Mouse (Mus musculus) T-helper 17 cell (primary cell): ENCODE measurements around the gene Ins2.

Source experiments
- in situ Hi-C, 2 experiments: fragments of 300-600 bp; cut with MboI, MseI; formaldehyde crosslinking; loops; 1 replicate in 1 of 2; 2 replicates in 1 of 2; pipeline ENCODE4 v1.15.1; 2025; ENCODE audit warnings: high pct_unique_total_duplicates in 2 of 2

Ins2 gene

DNA sequence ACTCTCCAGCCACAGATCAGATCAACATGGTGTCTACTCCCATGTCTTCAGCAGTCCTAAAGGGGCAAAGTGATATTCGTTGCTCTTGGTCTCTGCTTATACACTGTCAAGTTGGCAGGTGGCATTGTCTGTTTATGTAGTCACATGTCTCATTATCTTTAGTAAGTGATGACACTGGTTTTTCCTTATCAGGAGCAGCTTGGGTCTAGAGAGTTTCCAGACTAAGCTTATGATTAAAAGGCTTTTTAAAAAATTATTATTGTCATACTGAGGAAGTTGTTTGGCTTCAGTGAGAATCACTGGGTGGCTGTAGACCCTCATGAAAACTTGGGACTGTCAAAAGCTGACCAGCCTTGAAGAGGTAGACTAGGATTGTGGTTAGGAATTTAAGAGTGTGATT lies at the start of gene Ins2:
Ins2 (minus strand) TSS at position 101 of the 400 bp plus-strand sequence.
- in situ Hi-C loops, result no loop called here

DNA sequence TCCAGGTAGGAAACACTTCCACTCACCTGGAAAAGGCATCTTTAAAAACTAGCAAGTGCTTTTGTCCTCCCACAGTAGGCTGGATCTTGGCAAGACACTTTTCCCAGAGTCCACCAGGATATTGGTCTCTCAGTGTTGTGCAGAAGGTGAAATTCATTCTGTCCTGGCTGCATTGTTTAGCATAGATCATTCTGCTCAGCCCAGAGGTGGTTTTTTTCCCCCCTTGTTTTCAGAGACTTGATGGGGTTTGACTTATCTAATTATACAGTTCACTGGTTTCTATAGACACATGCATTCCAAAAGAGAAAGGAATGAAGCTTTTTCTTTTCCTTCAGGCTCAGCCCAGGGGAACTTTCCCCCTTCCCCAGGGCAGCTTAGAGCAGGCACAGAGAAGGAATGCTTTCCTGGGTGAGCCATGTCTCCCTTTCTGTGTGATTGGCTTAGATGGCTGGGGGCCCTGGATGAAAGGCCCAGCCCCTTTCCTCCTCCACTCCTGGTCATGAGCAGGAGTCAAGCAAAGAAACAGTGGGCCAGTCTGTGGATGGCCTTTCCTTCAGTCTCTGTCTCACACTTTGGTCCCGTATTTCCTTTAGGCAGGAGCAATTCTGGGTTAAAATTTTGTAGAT lies 49.6 kb upstream of the Ins2 start:
- in situ Hi-C loops, result no loop called here

DNA sequence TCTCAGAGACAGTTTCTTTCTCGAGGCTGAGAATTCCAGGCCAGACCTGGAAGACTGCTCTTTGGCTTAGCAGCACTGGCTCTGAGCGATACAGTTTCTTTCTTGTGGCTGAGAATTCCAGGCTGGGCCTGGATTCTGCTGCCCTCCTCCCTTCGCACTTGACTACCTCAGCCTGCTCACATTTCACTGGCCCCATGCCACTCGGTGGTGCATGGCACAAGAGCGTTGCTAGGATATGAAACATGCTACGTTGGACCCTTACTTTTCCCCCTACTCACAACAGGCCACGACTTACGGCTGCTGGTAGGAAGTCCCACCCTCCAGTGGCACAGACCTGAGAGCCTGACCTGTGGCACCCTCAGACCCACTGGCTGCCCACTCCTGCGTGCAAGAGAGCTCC lies 46.5 kb upstream of the Ins2 start:
- in situ Hi-C loops, result no loop called here

DNA sequence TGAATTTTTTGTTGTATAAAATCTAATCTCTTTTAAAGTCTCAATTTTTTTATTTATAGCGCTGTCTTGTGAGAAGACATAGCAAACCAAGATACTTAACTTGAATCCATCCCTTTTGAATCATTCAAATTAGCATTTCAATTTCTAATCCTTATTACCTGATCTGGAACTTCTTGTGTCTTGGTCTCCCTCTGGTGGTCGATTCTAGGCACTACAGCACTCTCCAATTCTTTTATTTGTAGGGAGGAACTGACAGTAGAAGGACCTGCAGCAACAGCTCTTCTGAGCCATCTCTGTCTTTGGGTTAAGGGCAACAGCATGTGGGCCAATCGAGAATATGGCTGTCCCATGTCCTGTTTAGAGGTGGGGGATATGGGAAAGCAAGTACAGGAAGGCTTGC lies 5.4 kb downstream of the Ins2 start:
- in situ Hi-C loops, result no loop called here

DNA sequence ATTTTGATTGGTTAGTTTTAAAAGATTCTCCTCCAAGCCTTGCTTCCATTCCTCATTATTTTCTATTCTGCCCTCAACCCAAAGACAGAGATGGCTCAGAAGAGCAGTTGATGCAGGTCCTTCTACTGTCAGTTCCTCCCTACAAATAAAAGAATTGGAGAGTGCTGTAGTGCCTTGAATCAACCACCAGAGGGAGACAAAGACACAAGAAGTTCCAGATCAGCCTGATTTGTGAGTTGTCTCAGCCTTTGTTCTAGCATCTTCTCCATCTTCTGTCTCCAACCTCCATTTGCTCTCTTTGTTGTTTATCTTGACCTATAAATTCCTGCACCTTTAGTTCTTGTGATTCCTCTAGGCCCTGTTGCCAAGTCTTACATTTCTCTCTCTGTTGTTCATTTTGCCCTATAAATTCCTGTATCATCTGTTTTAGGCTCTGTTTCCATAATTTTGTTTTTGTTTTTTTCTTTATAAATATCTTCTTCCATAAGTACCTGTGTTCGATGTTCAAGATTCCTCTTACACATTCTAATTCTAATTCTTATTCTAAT lies 6.2 kb downstream of the Ins2 start:
- in situ Hi-C loops, result no loop called here

DNA sequence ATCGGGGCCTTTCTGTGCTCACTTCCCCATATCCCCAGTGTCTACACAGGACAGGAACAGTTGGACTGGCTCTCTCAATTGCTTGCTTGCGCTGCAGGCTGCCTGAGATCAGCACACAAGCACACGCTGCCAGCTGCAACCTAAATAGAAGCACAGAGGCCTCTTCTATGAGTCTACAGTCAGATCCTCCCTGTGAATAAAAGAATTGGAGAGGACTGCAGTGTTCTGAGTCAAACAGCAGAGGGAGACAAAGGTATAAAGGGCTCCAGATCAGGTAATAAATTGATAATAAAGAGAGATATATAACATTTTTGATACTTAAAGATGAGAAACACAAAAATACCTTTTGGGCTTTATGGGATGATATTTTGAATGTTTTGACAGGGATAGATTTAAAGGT lies 17.2 kb downstream of the Ins2 start:
- in situ Hi-C loops, result loop anchor here in 1 of 2 experiments (10.0 kb wide), 1 partner anchor 861 kb away; no protein-coding TSS in a partner anchor

DNA sequence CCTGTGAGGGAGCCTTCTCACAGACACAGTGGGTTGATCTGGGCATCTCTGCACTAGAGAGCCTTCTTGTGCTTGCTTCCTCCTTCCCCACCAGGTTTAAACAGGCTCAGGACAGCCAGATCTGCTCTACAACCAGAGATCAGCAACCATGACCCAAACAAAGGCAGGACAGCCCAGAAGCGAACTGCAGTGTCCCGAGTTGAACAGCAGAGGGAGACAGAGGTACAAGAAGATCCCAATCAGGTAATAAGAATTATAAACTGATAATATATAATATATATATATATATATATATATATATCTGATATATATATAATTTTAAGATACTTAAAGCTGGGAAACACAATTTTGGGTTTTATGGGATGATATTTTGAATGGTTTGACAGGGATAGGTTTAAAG lies 22.5 kb downstream of the Ins2 start:
- in situ Hi-C loops, result loop anchor here in 1 of 2 experiments (10.0 kb wide), 1 partner anchor 856 kb away; no protein-coding TSS in a partner anchor

DNA sequence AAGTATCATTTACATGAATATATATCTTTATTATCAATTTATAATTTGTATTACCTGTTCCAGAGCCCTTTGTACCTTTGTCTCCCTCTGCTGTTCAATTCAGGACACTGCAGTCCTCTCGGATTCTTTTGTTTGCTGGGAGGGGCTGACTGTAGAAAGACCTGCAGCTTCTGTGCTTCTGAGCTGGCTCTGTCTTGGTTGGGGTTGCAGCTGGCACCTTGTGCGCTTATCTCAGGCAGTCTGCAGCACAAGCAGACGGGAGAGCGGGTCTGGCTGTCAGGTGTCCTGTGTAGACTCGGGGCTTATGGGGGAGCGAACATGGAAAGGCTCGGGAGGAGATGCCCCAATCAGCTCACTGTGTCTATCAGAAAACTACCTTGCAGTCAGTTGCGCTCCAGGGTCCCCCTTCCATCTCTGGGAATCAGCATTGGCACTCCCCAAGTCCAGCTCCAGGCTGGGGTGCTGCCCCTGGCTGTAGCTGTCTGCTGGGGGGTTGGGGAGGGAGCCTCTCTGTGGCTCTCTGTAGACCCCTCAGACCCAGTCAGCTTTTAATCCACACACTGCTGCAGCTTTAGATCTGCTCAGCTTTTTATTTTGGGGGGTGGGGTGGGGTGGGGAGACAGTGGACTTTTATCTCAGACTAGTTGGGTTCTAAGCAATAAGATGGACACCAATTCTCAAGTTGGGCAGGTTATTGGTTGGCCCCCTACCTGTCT lies 28.2 kb downstream of the Ins2 start:
- in situ Hi-C loops, result no loop called here

DNA sequence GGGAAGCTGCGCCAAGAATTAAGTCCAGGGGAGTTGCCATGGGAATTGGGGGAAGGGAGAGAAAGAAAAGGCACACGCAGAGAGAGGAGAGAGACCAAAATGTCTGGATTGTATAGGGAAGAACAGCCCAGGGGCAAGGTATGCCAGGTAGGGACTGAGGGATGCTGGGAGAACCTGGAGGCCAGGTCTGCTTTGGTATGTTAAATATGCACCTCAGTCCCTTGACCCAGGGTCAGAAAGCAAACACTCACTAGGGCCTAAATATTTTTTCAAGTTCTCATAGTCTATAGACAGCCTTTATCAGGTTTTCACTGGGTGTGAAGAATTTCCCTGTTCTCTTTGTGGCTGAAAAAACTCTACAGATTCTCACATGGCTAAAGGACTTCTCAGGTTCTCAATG lies 36.3 kb downstream of the Ins2 start:
- in situ Hi-C loops, result no loop called here

DNA sequence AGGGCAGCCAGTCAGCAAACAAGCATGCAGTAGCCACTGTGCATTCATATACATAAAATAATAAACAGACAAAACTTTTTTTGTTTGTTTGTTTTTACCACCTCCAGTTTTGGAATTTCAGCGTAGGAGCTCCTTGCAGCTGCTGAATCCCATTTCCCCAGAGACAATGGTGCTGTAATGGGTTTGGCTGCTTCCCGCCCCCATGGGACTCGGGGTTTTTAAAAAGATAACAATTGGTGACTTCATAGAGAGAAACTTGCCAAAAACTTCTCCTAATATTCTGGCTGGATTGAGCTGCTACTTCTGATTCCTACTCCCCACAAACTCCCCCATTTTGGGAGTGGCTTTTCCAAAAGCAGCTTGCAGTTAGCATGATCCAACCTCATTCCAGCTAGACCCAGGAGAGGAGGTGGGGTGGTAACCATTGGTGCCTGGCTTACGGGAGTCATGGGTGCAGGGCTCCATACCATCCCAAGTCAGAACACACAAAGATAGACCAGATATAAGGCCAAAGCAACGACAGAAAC lies 43.8 kb downstream of the Ins2 start:
- in situ Hi-C loops, result no loop called here

DNA sequence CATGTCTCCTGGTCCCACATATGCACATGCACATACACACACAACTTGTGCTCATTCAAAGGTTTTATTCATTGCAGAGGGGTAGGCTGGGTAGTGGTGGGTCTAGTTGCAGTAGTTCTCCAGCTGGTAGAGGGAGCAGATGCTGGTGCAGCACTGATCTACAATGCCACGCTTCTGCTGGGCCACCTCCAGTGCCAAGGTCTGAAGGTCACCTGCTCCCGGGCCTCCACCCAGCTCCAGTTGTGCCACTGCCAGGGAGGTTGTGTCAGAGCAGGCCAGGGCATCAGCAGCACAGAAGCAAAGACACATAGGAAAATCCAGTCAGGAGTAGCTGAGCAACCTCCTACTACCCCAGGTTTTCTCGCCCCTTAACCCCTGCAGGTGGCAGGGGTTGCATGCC lies 64.6 kb downstream of the Ins2 start:
- in situ Hi-C loops, result loop anchor here (5.0 to 10.0 kb wide), 2 partner anchors 71 to 344 kb away; no protein-coding TSS in a partner anchor

DNA sequence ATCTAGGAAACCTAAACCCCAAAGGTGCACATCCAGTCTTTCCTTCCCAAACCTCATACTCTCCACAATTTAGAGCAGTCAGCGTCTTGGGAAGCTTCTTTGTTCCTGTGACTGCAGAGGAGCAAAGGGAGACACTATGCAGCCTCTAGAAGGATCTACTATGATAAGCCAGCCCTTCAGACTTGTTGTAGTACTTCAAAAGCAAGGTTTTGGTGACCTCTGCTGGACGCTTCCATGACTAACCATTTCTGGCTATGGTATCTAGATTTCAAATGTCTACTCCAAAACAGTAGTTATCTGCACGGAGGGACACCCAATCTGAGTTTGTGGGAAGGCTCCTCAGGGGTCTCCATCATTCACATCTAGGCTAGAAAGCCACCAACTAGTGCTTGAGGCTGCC lies 67.5 kb downstream of the Ins2 start:
- in situ Hi-C loops, result loop anchor here (5.0 to 10.0 kb wide), 2 partner anchors 68 to 341 kb away; no protein-coding TSS in a partner anchor

DNA sequence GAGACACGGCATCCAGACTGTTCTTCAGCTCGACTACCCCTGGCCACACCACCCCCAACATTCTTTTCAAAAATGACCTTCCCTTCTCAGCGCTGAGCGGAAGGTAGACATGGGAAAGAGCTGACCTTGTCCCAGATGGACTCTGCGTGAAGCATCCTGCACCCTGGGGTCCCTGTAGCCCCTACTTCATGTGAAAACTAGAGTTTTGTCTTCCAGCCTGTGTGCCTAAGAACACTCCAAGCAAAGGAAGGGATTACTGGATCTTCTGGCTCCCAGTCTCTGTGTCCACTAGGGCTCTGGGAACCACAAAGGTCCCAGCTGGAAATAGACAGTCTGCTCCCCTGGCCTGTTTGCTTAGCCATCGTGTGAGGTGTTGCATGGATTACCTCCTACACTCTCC lies 68.0 kb downstream of the Ins2 start:
- in situ Hi-C loops, result loop anchor here (5.0 to 10.0 kb wide), 2 partner anchors 68 to 340 kb away; no protein-coding TSS in a partner anchor

DNA sequence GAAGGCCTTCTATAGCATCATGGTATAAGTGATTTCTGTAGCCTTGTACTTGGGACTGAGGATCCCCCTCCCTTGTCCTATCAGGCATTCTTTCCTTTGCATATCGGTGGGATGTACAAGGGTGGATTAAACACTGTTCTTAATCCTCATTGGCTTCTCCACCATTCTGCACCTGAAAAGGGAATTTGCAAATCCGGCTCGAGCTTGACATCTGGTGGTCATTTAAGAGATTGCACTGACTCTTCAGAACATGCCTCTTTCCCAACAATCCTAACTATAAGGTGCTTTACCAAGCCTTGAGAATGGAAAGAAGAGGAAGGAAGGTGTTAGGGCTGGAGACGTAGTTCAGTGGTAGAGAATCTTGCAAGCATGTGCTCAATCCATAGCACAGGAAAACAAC lies 71.1 kb downstream of the Ins2 start:
- in situ Hi-C loops, result loop anchor here (10.0 kb wide), 1 partner anchor 337 kb away; no protein-coding TSS in a partner anchor

DNA sequence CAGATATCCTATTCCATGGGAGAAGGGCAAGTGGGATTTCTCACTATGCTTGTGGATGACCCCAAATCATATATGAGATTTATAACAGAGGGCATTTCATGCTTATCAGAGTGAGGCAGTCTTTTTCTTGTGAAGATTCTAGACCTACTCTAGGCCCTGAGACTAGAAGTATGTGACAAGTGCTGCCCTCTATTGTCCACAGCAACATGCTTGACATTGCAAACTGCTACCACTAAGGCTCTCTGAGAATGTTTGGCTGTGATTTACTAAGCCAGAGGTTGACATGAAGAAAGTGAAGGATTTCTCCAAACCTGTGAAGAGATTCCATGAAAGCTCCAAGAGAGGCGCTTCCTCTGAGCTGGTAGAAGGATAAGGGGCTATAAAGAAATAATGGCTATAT lies 72.1 kb downstream of the Ins2 start:
- in situ Hi-C loops, result loop anchor here (10.0 kb wide), 1 partner anchor 336 kb away; no protein-coding TSS in a partner anchor

DNA sequence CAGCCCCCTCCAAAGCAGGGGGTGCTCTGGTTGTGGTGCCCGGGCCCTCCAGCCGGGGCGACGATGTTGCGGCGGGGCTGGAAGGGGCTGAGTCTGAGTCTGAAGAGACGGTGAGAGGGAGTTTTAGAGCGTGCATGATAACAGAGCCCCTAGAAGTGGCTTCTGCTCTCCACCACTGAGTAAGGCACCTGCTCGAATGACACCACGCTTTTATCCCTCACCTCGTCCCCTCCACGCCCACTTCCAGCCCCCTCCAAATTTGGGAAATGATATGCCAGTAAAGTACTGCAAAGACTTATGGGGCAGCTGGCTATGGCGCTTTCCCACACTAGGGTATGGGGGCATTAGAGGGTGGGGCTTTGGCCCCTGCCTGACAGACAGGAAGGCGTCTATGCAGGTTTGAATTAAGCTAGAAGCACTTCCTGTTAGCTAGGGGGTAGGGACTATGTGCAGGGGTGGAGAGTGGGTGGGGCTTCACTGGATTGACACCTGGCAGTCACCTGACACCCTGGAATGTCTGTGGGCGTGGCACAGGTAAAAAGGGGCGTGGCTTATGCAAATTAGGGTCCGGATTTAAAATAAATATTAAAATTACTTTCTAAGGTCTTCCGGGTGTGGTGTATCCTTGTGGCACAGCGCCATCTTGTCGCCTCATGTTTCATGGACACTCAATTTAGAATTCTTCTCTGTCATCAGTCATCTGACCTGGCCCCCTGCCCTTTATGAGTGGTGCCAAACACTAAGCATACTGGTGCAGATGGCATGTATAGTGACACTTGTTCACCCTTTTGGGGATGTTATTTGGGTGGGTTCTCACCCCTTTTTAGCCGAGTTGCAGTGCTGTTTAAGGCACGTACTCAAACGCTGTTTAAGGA lies 73.2 kb downstream of the Ins2 start, which contains the start of gene Gm49394:
Gm49394 (minus strand) TSS at position 192 of the 875 bp plus-strand sequence.
- in situ Hi-C loops, result loop anchor here (10.0 kb wide), 1 partner anchor 335 kb away; no protein-coding TSS in a partner anchor

DNA sequence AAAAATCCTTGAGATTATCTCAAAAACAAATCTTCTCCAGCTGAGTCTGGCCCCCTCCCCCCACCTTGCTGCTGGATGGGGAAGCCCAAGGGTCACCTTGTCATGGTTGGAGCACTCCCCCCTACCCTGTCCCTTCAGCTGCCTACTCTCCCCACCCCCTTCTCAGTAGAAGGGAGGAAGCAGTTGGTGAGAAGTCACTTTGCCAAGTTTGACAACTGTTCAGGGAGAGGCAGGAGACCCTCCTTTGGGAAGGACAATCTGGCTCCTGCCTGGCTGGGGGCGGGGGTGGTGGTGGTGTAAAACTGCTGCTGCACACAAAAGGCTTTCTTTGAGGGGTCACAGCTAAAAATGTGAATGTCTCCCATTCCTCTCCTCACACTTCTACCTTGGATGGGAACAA lies 74.9 kb downstream of the Ins2 start:
- in situ Hi-C loops, result no loop called here

DNA sequence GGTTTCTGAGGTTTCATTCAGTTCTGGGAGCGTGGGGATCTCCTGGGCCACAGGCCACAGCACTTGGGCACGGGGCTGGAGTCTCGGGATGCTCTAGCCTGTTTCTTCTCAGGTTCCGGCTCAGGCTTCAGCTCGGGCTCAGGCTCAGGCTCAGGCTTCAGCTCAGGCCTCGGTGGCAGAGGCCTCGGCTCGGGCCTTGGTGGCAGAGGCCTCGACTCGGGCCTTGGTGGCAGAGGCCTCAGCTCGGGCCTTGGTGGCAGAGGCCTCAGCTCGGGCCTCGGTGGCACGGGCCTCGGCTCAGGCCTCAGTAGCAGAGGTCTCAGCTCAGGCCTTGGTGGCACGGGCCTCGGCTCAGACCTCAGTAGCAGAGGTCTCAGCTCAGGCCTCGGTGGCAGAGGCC lies 75.7 kb downstream of the Ins2 start:
- in situ Hi-C loops, result no loop called here

DNA sequence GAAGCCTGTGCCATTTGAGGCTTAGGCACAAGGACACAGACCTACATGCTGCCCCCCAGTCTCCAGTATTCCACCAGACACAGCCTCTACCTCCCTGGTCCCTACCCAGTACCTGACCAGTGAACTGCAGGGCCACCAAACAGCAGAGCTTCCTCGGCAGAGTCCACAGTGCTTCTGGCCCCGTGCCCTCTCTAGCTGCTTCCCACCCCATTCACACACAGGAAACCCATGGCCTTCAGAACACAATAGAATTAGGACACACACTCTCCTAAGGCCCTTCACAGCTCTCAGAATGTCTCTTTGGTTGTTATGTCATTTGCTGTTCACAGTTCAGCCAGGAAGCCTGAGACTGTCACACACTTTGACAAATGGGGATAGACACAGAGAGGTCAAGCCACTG lies 76.5 kb downstream of the Ins2 start, which contains the start of gene Igf2:
Igf2 (minus strand) TSS at position 158 of the 400 bp plus-strand sequence.
- in situ Hi-C loops, result no loop called here

DNA sequence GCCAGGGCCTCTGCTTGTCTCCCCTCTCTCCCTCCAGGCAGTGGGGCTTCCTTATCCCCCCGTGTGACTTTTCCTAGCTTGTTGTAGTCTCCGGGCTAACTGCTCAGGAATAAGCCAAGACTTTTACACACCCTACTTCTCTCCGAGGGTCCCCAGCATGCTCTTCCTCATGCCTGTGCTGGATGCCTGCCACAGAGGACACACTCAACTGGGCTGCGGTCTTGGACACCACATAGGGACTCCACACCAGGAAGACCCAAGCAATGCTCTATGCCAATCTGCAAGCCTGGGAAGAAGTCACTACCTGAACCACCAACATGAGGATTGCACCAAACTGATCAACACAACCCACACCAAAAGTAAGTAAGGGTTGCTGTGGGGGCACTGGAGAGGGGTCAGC lies 77.1 kb downstream of the Ins2 start:
- in situ Hi-C loops, result no loop called here

DNA sequence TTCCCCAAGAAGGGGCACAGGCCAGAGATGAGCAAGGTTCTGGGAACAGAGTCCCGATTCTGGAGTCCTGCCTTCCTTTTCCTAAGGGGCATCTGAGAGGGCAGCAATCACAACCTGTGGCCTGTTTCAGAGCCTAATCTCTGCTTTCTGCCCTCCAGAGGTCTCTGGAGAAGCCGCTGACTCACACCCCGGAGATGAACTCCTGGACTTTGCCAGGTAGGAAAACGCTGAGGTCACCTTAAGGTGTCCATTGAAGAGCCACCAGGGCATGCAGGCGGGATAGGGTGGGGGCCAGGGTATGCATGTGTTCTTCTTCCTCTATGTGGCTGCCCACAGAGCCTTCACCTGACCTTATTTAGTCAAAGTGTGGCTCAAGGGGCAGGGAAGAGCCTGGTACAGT lies 77.8 kb downstream of the Ins2 start:
- in situ Hi-C loops, result no loop called here
